ENCODE assay signal across 16 mouse cellular contexts in genomic region chr15:78614536-78614935, GRCm38 (mm10). TPM values are rescaled to one million over a fixed set of nuclear protein-coding genes. Genes with fewer than 3 reads are reported as not detected.
A peak's percentile ranks its signal among the peaks of the same experiment; 100 is the strongest.
DNase-seq lines count a peak whose midpoint lies in the region.
"Had no signal": no experiment of that assay in that cellular context is flagged by ENCODE, and none has a peak within 500 bp of the region (broad histone marks: within the 10 kb centered on the region; RNA-seq: fewer than 3 reads in every experiment).

No protein-coding gene starts in this region.

- intact Hi-C loops in left cerebral cortex, postnatal 4 days (cut with DNase I) = no loop called here

- peak; percentile 84 for DNase-seq in CD4-positive, CD25-positive, alpha-beta regulatory T cell, adult 2 months (ENCODE audit: low read depth, low spot score)
- peak; percentile 80 for DNase-seq in T-cell, adult 2 months (ENCODE audit: low spot score)
- DNase-seq in naive thymus-derived CD4-positive, alpha-beta T cell, adult 2 months (ENCODE audit: low read depth) = peak; percentile 75
- peak; percentile 64 for DNase-seq in thymus, postnatal 14 days
- no peak for DNase-seq in embryo, embryonic 11 days
- DNase-seq in gastrocnemius, postnatal 10 days = no peak
- no peak for DNase-seq in ovary, adult 18-20 months (ENCODE audit: low spot score)
- no peak for DNase-seq in left cerebral cortex, postnatal 4 days
- DNase-seq: adrenal gland, adult 2 months; cerebellum, adult 2 months; cerebellum, postnatal 14 days; forebrain, postnatal 0 days; gastrocnemius, postnatal 36 days; heart, adult 18-20 months; heart, postnatal 10 days; kidney, postnatal 14 days had no signal

RNA-seq across cellular contexts. Expression of gene Cyth4, which starts 17.7 kb away (rescaled TPM):
- total RNA-seq in gastrocnemius, postnatal 10 days (2021) = 1 to 10 TPM; 3.1 to 7.7 TPM
- total RNA-seq in left cerebral cortex, postnatal 4 days (2021) = 1 to 10 TPM; 3.9 to 6.0 TPM

RNA-seq across cellular contexts. Expression of gene Rac2, which starts 42.0 kb away (rescaled TPM):
- 10 to 100 TPM in 1 of 2 experiments, 1 to 10 TPM in 1; 1.7 to 12.4 TPM for total RNA-seq in gastrocnemius, postnatal 10 days (2021)
- 1 to 10 TPM; 1.4 to 4.2 TPM for total RNA-seq in left cerebral cortex, postnatal 4 days (2021)

Comparison
In these comparisons a context has a peak if more than half of its experiments do, and no peak if none do; other contexts are left out.
1. DNase-seq: peak in CD4-positive, CD25-positive, alpha-beta regulatory T cell, adult 2 months (single experiment), T-cell, adult 2 months (single experiment), naive thymus-derived CD4-positive, alpha-beta T cell, adult 2 months (single experiment) and thymus, postnatal 14 days (single experiment); none in embryo, embryonic 11 days (single experiment), gastrocnemius, postnatal 10 days (single experiment), ovary, adult 18-20 months (single experiment) and left cerebral cortex, postnatal 4 days (single experiment).